Mouse (Mus musculus) embryonic fibroblast, embryonic 13.5 days (primary cell): ENCODE data around the gene Vps36.

ENCODE experiments used
- CTCF ChIP-seq: IDR thresholded peaks from 2 replicates; pipeline ENCODE4 v1.5.1; 2011; ENCODE audit warnings: mild to moderate bottlenecking, control low read depth, low read length, moderate library complexity, borderline replicate concordance; ENCODE audit not compliant: insufficient read depth
- POLR2A ChIP-seq: IDR thresholded peaks from 2 replicates; pipeline ENCODE4 v1.6.1; 2011; ENCODE audit warnings: low read depth, mild to moderate bottlenecking, control low read depth, low read length, moderate library complexity

- no peak for TF ChIP-seq CTCF
- no peak for TF ChIP-seq POLR2A
These were observed 48.7 kb upstream of the Vps36 start for GRCm38 (mm10) chr8:22143764-22144491.
